Mouse (Mus musculus): ENCODE measurements at regions not wholly inside any gene's neighbourhood (a gene's known extent, or its start where the extent isn't known, plus 50 kb on each side); places are given as distances from the start of the nearest gene placed in this dataset.
A peak's percentile ranks its signal among the peaks of the same experiment; 100 is the strongest.

GRCm38 (mm10) chr11:64369516-64369915 lies 65.6 kb upstream of the Hs3st3a1 start:
- DNase-seq (ENCODE audit: low spot score) = peak; percentile 3

DNA sequence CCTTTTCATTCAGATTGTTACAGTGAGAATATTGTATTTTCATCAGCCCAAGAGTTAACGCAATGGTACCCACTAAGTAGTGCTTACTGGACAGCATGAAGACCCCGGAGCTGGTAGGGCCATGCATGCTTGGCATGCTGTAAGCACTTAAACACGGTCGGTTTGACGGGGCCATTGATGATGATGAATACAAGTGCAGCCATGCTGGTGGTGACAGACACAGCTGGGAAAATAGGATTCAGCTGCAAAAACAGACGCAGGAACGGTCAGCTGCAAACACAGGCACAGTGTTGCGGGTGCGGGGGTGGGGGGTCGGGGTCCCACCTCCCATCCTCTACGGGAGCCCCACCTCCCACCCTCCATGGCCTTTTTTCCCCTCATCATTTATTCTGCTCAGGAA lies 99.7 kb upstream of the Hs3st3a1 start:
- no peak for DNase-seq (ENCODE audit: low spot score)

GRCm38 (mm10) chr11:64332406-64332805 lies 102.7 kb upstream of the Hs3st3a1 start:
- DNase-seq (ENCODE audit: low spot score) = no peak

- DNase-seq (ENCODE audit: low spot score) = peak; percentile 2
Measured at GRCm38 (mm10) chr11:64331811-64332210, 103.3 kb upstream of the Hs3st3a1 start.

DNA sequence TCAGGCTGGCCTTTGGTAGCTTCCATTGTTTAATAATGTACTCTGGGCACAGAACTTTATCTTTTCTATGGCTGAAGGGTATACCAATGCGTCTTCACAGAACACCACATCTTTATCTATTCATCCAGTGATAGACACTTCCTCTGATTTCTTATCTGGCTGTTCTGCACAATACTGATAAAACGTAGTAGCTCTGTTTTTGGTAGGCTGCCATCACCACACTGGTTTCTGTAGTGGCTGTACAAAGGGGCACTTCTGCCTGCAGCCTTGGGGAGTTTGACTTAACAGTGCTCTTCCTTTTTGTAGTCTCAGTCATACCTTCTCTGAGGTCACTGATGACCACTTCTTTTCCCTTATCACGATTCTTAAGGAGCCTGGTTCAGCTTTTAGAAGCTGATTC lies 106.0 kb upstream of the Hs3st3a1 start:
- no peak for DNase-seq (ENCODE audit: low spot score)

- no peak for DNase-seq (ENCODE audit: low spot score)
Measured at GRCm38 (mm10) chr11:64327771-64328170, 107.4 kb upstream of the Hs3st3a1 start.

DNA sequence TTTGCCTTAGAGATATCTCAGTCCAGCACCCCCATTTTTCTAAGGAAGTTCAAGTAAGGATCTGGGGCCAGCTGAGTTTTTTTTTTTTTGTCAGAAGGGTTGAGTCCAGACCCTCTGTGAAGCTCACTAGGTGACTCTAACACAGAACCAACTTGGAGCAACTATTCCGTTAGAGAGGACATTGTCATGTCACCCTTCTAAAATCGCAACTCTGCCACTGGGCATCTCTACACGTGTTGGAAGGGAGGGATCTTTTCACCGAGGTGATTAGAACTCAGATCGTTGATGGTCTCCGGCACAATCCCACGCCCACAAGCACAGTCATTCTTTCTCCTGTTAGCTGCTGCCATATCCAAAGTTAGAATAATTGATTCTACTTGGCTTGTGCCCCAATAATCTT lies 108.5 kb upstream of the Hs3st3a1 start:
- DNase-seq (ENCODE audit: low spot score) = no peak

- DNase-seq (ENCODE audit: low spot score) = no peak
Measured at GRCm38 (mm10) chr11:64321900-64322425, 113.2 kb upstream of the Hs3st3a1 start.

GRCm38 (mm10) chr11:64317458-64317857 lies 117.7 kb upstream of the Hs3st3a1 start:
- DNase-seq (ENCODE audit: low spot score) = no peak

- DNase-seq (ENCODE audit: low spot score) = no peak
Measured at GRCm38 (mm10) chr11:64314997-64315396, 120.1 kb upstream of the Hs3st3a1 start.

DNA sequence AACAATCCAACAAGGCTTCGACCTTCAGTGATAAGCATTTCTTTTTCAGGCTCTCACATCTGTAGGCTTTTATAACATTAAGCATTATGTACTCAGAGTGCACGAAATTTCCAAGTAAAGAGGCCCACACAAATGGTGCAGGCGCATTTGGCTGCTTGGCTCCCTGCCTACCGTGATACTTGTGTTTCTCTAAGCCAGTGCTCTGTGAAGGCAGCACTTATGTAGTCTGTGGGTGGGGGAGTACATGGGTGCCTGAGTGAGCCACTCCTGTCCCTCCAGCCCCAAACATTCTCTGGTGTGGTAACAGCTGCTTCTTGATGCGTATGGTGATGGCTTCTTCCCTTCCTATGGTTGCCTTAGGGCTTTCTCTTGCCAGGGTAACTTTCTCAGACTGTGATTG lies 121.9 kb upstream of the Hs3st3a1 start:
- DNase-seq (ENCODE audit: low spot score) = no peak

DNA sequence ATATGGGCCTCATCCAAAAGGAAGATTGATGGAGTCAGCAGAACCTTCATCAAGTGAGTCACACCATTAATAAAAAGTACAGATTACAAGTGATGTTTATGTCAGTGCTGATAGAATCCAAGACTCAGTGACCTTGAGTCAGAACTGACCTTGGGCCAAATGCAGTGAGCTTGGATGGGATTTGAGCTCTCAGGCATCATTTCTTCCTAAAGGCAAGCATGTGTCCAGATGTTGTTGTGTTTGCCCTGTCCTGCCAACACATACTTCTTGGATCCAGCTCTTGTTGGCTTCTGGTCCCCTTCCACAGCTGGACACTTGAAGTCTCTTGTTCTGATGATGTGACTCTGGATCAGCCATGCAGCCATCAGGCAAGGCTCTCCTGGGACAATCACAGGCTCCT lies 125.3 kb upstream of the Hs3st3a1 start:
- no peak for DNase-seq (ENCODE audit: low spot score)

GRCm38 (mm10) chr11:64297825-64298224 lies 137.3 kb upstream of the Hs3st3a1 start:
- DNase-seq (ENCODE audit: low spot score) = no peak

- no peak for DNase-seq (ENCODE audit: low spot score)
Measured at GRCm38 (mm10) chr11:64288236-64288635, 146.9 kb upstream of the Hs3st3a1 start.

DNA sequence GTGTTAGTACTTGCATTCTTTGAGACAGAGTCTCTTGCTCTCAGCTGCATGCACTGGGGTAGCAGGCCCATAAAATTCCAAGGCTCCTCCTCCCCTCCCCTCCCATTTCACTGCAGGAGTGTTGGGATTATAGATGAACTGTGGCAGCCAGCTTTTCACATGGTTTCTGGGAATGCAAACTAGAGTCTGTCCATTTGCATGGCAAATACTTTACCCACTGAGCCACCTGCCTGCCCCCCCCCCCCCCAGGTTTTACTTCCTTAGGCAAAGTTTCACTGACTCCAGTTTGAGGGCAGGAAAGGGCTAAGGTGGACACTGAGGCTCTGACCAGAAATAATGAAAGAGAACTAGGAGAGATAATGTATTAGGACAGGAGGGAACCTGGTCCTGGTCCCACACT lies 147.6 kb upstream of the Hs3st3a1 start:
- no peak for DNase-seq (ENCODE audit: low spot score)

GRCm38 (mm10) chr11:64281781-64282180 lies 153.4 kb upstream of the Hs3st3a1 start:
- DNase-seq (ENCODE audit: low spot score) = no peak

DNA sequence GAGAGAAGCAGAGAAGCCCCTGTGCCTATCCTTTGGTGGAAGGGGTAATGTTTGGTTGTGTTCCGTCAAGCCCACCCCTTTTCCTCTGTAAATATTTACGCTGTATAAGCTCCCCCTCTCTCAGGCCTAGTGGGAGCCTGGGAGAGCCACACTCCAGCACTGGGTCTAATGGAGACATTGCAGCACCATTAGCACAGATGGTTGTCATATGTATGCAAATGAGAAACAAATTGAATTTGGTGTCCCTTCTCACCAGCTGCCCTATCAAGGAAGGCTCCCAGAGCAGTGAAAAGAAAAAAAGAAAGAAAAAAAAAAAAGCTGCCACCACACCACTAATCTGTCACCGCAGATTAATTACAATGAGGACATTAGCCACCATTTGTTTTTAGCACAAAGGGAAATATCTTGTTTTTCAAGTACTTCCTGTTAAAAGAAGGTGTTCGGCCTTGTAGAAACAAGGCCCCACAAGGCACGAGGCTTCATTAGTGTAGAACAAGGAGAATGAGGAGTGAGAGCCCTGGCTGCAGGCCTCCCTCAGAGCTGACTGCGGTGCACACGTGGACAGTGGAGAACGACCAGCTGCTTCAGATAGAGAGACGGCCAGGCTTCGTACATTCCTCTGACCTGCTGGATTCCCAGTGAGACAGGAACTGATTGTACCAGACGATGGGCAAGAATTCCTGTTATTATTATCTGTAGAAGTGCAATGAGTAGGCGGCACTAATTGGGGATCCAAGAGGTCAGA lies 156.7 kb upstream of the Hs3st3a1 start:
- DNase-seq (ENCODE audit: low spot score) = no peak

- DNase-seq (ENCODE audit: low spot score) = no peak
Measured at GRCm38 (mm10) chr11:64273726-64274125, 161.4 kb upstream of the Hs3st3a1 start.

GRCm38 (mm10) chr11:64273214-64273613 lies 161.9 kb upstream of the Hs3st3a1 start:
- no peak for DNase-seq (ENCODE audit: low spot score)

DNA sequence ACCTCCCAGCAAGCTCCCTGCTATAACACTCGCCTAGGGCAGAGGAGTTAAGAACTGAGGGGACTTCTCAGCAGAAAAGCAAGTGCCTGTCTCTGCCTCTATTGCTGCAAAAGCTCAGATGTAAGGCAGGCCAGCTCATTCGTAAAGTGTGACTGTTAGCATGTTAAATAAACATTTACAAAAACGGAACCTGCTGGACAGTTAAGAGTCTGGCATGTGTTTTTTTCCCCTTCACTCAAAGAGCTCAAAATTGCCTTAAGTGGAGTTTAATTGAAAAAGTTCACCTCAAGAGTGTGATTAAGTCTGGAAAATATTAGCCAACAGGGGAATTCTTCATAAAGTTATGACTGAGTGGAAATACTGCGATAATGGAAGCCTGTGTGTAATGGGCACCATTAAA lies 167.0 kb upstream of the Hs3st3a1 start:
- no peak for DNase-seq (ENCODE audit: low spot score)

- no peak for DNase-seq (ENCODE audit: low spot score)
Measured at GRCm38 (mm10) chr11:64267547-64267946, 167.6 kb upstream of the Hs3st3a1 start.

- DNase-seq (ENCODE audit: low spot score) = no peak
Measured at GRCm38 (mm10) chr11:64253517-64254385, 174.5 kb upstream of the Cox10 start.

DNA sequence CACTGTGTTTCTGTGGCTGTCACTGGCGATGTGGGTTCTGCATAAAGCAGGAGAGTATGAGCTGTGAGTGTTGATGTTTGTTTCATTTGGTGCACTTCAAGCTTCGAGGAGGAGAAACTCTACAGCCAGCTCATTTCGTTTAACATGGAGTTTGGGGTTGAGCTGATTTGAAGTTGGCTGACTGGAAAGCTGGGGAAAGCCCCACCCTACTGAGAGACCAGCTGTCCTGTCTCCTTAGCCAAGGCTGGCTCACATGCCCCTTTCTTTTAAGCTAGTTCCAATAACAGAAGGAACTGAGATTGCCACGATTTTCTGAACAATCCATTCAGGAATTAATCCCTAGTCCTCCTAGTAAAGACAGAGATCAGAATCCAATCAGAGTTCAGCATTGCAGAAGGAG lies 157.6 kb upstream of the Cox10 start:
- DNase-seq (ENCODE audit: low spot score) = no peak
